Mouse (Mus musculus): ENCODE data around the gene Vmn2r38.
"Not testable (repeated sequence)": the region's sequence is repeated elsewhere in the genome, so short reads cannot be mapped to it uniquely, and the experiment has no call there.

The Vmn2r38 gene

GRCm38 (mm10) chr7:9097781-9098180 is at the start of gene Vmn2r38:
Vmn2r38 (minus strand) TSS chr7:9097881.
- DNase-seq: not testable (repeated sequence)

GRCm38 (mm10) chr7:9065353-9065752 is 32.3 kb downstream of the Vmn2r38 start:
- DNase-seq: not testable (repeated sequence)

GRCm38 (mm10) chr7:9030698-9031097 is 67.0 kb downstream of the Vmn2r38 start, which contains the start of gene Vmn2r39:
Vmn2r39 (minus strand) TSS chr7:9030798.
- DNase-seq: not testable (repeated sequence)

All from cerebellum, postnatal 36 days (tissue).